Mouse (Mus musculus): ENCODE results near the gene Krt27.

Krt27 gene

GRCm38 (mm10) chr11:99329655-99330054 is 21.2 kb downstream of the Krt27 start:
- in situ Hi-C loops (cut with MboI, MseI): no loop called here

- in situ Hi-C loops (cut with MboI, MseI): no loop called here
Observed at GRCm38 (mm10) chr11:99322851-99323250, 28.1 kb downstream of the Krt27 start, which contains the start of gene Krt25. Gene Krt25, minus strand, starts transcription at chr11:99322951.

- in situ Hi-C loops (cut with MboI, MseI): no loop called here
Observed at GRCm38 (mm10) chr11:99321094-99321493, 29.8 kb downstream of the Krt27 start.

- in situ Hi-C loops (cut with MboI, MseI): no loop called here
Observed at GRCm38 (mm10) chr11:99319127-99319526, 31.8 kb downstream of the Krt27 start.

- in situ Hi-C loops (cut with MboI, MseI): no loop called here
Observed at GRCm38 (mm10) chr11:99316543-99316942, 34.4 kb downstream of the Krt27 start.

GRCm38 (mm10) chr11:99314594-99314993 is 36.3 kb downstream of the Krt27 start:
- in situ Hi-C loops (cut with MboI, MseI): no loop called here

- in situ Hi-C loops (cut with MboI, MseI): no loop called here
Observed at GRCm38 (mm10) chr11:99310882-99311281, 40.0 kb downstream of the Krt27 start.

- in situ Hi-C loops (cut with MboI, MseI): no loop called here
Observed at GRCm38 (mm10) chr11:99307579-99307978, 43.3 kb downstream of the Krt27 start.
